Mouse (Mus musculus) lung, postnatal 25 days (tissue): ENCODE data around the gene Slfn8.
A peak's percentile ranks its signal among the peaks of the same experiment; 100 is the strongest.
"Not testable (repeated sequence)": the region's sequence is repeated elsewhere in the genome, so short reads cannot be mapped to it uniquely, and the experiment has no call there.

Source experiments
- DNase-seq: peaks from one replicate; pipeline ENCODE4 v3.0.0; 2022; ENCODE audit warnings: low spot score

Gene Slfn8

DNA sequence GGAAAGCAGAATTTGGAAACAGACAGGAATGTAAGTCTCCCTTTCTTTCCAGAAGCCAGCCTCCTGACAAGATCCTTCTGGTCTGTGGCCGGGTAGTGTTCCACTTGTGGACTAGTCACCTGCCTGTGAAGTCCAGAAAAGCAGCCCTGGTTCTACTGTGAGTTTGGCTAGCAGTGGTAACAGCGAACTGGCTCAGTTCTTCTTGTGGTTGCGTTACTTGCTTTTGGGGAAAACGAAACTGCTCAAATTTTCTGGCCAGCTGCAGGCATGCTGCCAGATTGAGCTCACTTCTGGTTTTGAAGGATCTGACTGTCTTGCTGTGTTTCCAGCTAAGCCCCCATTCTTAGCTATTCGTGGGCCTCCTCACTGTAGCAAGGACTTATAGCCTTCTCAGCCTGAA, at the start of gene Slfn8:
Gene Slfn8, minus strand, starts transcription at position 190 of the 400 bp plus-strand sequence.
- peak; percentile 31 for DNase-seq

DNA sequence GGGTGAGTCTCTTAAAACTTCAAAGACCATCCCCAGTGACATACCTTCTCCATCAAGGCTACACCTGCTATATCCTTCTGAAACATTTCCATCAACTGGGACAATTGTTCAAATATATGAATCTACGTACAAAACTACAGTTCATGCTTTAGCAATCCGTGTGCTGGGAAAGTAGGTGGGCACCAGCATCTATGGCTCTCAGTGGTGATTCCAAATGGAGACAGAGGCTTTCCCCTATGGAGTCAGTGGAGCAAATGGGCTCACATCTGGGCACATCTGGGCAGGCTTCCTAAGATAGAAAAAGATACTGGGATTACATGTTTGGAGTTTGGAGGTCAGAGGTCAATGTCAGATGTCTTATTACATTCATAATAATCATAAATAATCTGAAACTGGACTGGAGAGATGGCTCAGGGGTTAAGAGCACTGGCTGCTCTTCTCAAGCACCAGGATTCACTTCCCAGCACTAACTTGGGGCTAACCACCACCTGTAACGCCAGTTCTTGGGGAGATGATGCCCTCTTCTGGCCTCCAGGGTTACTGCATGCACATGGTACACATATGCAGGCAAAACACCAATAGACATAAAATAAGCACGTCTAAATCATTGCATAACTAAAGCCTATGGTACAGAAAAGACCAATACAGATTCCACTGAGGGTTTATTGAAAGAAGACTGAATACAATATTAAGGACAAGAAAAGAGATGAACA, 47.5 kb upstream of the Slfn8 start:
- DNase-seq: no peak

- DNase-seq: no peak
These were observed 46.3 kb upstream of the Slfn8 start for GRCm38 (mm10) chr11:83066640-83067531.

DNA sequence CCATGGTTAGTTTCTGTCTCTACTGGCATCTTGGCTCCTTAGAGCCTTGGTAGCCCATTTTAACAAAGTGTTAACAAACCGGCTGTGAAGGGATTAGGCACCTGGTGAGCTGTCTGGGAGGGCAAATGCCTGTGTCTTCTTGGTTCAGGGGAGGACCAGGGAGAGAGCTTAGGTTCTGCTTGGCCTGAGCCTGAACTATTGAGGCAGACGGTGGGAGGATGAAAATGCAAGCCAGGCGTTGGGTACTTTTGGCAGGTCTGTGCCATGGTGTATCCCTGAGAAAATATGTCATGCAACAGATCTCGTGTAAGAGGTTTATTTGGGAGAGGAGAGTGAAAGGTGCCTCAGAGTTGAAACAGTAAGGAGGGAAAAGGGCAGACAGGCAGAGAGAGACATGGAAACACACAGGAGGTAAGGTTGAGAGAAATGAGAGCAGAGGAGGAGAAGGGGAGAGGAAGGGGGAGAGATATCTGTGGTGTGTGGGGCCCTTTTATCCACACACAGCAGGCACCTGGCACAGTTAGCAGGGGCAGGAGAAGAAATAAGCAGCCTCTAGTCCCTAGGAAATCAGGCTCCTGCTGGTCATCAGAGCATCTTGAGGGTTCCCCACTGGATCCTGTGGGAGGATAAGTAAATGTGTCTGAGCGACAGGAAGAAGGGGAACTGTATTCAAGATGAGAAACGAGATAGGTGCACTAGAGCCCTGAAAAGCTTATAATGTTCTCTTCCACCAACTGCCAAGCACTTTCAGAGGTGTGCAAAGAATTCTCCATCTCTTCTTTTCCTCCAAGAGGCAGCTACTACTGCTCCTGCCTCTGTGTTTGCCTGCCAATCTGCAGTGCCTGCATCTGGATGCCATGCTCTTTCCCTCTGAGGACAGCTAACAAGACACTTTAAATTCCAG, 45.1 kb upstream of the Slfn8 start:
- no peak for DNase-seq

- DNase-seq: peak; percentile 59
These were observed 44.3 kb upstream of the Slfn8 start, which contains the start of gene Slfn2 for GRCm38 (mm10) chr11:83064946-83065345. TSS of gene Slfn2 (plus strand) at chr11:83065112.

GRCm38 (mm10) chr11:83063941-83064349, 43.3 kb upstream of the Slfn8 start:
- no peak for DNase-seq

GRCm38 (mm10) chr11:83063126-83063525, 42.5 kb upstream of the Slfn8 start:
- DNase-seq: no peak

DNA sequence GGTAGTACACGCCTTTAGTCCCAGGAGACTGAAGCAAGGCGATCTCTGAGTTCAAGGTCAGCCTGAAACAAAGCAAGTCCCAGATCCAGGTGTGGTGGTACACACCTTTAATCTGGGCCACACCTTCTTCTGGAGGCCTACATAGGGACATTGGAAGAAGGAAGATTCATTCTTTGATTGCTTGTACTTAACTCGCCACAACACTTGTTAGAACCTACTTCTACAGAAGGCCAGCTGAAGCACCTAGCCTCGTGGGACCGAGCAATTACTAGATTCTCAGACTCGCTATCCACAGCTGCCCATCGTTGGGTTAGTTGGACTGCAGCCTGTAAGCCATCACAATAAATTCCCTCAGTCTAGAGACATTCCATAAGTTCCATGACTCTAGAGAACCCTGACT, 41.2 kb upstream of the Slfn8 start:
- no peak for DNase-seq

GRCm38 (mm10) chr11:83060412-83061020, 39.9 kb upstream of the Slfn8 start:
- DNase-seq: no peak

- DNase-seq: peak; percentile 63
These were observed 37.3 kb upstream of the Slfn8 start for GRCm38 (mm10) chr11:83057863-83058262.

DNA sequence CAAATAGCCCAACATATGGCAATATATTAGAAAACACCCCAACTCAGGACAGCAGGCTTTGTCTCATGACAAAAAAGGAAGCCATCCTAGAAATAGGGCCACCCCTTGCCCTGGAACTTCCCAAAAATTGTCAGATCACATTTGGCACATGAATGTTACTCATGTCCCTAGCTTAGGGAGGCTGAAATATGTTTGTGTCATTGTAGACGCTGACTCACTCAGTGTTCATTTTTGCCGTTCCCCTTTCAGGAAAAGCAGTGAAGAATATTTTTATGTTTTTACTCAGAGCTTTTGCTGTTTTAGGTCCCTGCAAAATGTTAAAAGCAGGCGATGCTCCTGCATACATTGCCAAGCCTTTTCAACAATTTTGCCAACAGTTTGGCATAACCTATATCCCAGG, 25.0 kb upstream of the Slfn8 start:
- no peak for DNase-seq

DNA sequence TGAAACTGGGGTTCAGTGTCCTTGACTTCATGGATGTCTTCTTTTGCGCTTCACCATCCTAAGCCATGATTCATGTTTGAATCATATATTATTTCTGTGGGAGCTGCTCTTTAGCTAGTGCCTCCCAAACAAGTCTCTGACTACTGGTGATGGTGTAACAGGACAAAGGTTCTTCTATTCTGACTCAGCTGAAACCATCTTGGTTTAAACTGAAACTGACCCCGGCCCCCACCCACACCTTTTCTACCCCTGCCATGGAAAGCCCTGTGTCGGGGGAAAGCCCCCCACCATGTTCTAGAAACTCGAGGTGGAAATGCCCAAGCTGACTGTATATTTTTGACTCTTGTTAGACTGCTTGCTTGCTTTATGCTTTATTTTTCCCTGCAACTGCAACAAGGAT, 23.3 kb upstream of the Slfn8 start:
- DNase-seq: no peak

DNA sequence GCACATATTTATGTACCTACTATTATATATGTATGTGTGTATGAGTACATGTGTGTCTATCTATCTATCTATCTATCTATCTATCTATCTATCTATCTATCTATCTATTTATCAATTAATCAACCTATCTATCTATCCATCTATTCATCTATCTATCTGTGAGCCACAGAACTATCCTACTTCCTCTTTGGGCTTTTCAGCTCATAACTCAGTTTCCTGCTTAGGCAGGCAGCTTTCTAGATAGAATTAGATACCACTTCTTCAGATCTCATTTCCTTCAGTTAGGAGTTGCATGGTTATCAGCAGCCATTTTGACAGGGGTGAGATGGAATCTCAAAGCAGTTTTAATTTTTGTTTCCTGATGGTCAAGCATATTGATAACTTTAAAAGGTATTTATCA, 20.4 kb upstream of the Slfn8 start:
- no peak for DNase-seq

- DNase-seq: no peak
These were observed 19.7 kb upstream of the Slfn8 start for GRCm38 (mm10) chr11:83040325-83040724.

- no peak for DNase-seq
These were observed 19.2 kb upstream of the Slfn8 start for GRCm38 (mm10) chr11:83039796-83040195.

- DNase-seq: no peak
These were observed 18.5 kb upstream of the Slfn8 start for GRCm38 (mm10) chr11:83039156-83039555.

- not testable (repeated sequence) for DNase-seq
These were observed 18.1 kb upstream of the Slfn8 start for GRCm38 (mm10) chr11:83038686-83039085.

DNA sequence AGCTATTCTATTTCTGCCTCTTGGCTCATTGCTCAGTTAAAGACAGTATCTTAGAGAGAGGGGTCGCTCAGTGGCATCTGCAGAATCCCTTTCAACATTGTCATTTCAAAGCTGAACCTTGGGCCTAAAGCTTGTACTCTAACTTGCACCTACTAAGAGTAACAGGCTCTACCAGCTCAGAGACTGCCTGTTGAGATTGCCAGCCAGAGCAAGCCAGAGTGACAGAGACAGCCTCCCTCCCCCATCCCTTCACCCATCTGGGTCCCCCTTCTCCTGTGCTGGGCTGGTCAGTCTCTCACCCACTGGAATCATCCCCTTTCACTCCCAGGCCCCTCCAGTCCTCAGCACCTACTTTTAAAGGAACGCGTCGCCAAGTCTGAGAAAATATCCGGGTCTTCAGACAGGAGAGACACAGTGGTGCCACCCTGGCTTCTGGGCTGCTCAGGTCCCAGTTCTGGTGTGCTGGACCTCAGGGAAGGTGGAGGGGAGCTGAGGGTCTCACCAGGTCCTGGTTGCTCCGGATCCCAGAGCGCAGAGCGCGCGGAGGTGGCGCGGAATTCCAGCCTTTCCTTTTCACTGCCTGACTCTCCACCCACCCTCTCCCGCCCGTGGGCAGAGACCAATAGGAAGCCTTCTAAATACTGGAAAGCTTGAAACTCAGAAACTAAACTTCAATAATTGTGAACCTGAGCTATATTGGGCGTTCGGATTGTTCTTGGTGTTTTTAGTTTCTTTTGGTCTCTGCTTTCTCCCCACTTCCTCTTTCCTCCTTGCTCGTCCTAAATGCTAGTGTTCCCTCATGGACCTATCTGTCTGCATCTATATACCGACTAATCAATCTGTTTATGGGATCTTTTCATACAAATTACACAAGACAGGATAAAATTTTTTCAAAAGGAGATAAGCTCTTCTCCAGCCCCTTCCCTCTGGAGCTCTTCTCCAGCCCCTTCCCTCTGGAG, 770 bp downstream of the Slfn8 start:
- DNase-seq: not testable (repeated sequence)

DNA sequence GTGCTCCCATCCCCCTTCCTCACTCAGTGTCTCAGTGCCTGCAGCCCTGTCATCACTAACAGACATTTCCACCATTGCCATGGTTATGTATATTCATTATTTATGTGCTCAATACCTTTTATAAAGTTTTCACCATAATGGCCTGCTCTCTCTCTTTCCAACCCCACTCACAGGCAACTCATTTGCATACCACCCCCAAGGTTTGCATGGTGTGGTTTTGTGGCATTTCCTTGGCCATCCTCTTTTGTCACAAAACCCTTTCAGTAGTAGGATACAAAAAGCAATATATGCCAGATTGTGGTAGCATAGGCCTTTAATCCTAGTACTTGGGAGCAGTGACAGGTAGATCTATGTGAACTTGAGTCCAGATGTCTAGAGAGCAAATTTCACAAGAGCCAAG, 4.5 kb downstream of the Slfn8 start:
- no peak for DNase-seq

GRCm38 (mm10) chr11:83013356-83013755, 7.3 kb downstream of the Slfn8 start:
- DNase-seq: no peak
